Mouse (Mus musculus): Measurements from ENCODE around the gene Shcbp1. TPM values are rescaled to one million over a fixed set of nuclear protein-coding genes. Genes with fewer than 3 reads are reported as not detected.

Shcbp1 gene
- 0.58 and 1.4 TPM in 2 replicates for polyA plus RNA-seq (2021; fragmentation: Nextera tagmentation)
- long read RNA-seq, experiment 1, partial matches to known transcripts: 1 of 2 reads
- long read RNA-seq, experiment 1, other reads (novel, unspliced or antisense): 0 of 2 reads
- long read RNA-seq, experiment 2, transcript Shcbp1-201 (13 exons, 2,156 nt): major isoform, 7 of 7 reads
- long read RNA-seq, experiment 2, partial matches to known transcripts: 0 of 7 reads
- long read RNA-seq, experiment 2, other reads (novel, unspliced or antisense): 0 of 7 reads

GRCm38 (mm10) chr8:4779254-4780055, at the start of gene Shcbp1:
Shcbp1 (minus strand) TSS chr8:4779567.

Other genes with a start within 250 kb of the Shcbp1 start
- gene Zfp958, start 166.4 kb downstream of the Shcbp1 start, polyA plus RNA-seq (2021; fragmentation: Nextera tagmentation): 5.9 and 7.0 TPM in 2 replicates